Mouse (Mus musculus) T-helper 2 cell (primary cell): ENCODE data around the gene Paqr5.

ENCODE experiments used
- in situ Hi-C: fragments of 300-600 bp; cut with MboI, MseI; formaldehyde crosslinking; loops from one replicate; pipeline ENCODE4 v1.15.1; 2025; ENCODE audit warnings: high pct_unique_total_duplicates

Gene Paqr5

GRCm38 (mm10) chr9:62013316-62014097 lies 13.1 kb downstream of the Paqr5 start:
- in situ Hi-C loops = no loop called here

GRCm38 (mm10) chr9:62008360-62008759 lies 18.3 kb downstream of the Paqr5 start:
- in situ Hi-C loops = no loop called here

- in situ Hi-C loops = no loop called here
Measured at GRCm38 (mm10) chr9:62007028-62007427, 19.6 kb downstream of the Paqr5 start.

GRCm38 (mm10) chr9:62003611-62004010 lies 23.0 kb downstream of the Paqr5 start:
- in situ Hi-C loops = no loop called here

- in situ Hi-C loops = no loop called here
Measured at GRCm38 (mm10) chr9:61999653-62000420, 26.8 kb downstream of the Paqr5 start.

GRCm38 (mm10) chr9:61997860-61998259 lies 28.8 kb downstream of the Paqr5 start:
- in situ Hi-C loops = no loop called here

- in situ Hi-C loops = no loop called here
Measured at GRCm38 (mm10) chr9:61991158-61991557, 35.5 kb downstream of the Paqr5 start.

GRCm38 (mm10) chr9:61990738-61991137 lies 35.9 kb downstream of the Paqr5 start:
- in situ Hi-C loops = no loop called here

- in situ Hi-C loops = no loop called here
Measured at GRCm38 (mm10) chr9:61986055-61986454, 40.6 kb downstream of the Paqr5 start.

GRCm38 (mm10) chr9:61985183-61985863 lies 41.3 kb downstream of the Paqr5 start:
- in situ Hi-C loops = no loop called here

GRCm38 (mm10) chr9:61982940-61983620 lies 43.6 kb downstream of the Paqr5 start:
- in situ Hi-C loops = no loop called here

- in situ Hi-C loops = no loop called here
Measured at GRCm38 (mm10) chr9:61981876-61982275, 44.8 kb downstream of the Paqr5 start.

GRCm38 (mm10) chr9:61979983-61980382 lies 46.7 kb downstream of the Paqr5 start:
- in situ Hi-C loops = loop anchor here (10.0 kb wide), 1 partner anchor 575 kb away; no protein-coding TSS in a partner anchor

GRCm38 (mm10) chr9:61977258-61977945 lies 49.3 kb downstream of the Paqr5 start:
- in situ Hi-C loops = loop anchor here (10.0 kb wide), 1 partner anchor 577 kb away; no protein-coding TSS in a partner anchor

- in situ Hi-C loops = loop anchor here (5.0 to 10.0 kb wide), 2 partner anchors 583 to 660 kb away; no protein-coding TSS in a partner anchor
Measured at GRCm38 (mm10) chr9:61972031-61972430, 54.6 kb downstream of the Paqr5 start.

- in situ Hi-C loops = loop anchor here (5.0 to 10.0 kb wide), 2 partner anchors 584 to 661 kb away; no protein-coding TSS in a partner anchor
Measured at GRCm38 (mm10) chr9:61971045-61971444, 55.6 kb downstream of the Paqr5 start.

- in situ Hi-C loops = no loop called here
Measured at GRCm38 (mm10) chr9:61967357-61967756, 59.3 kb downstream of the Paqr5 start.

GRCm38 (mm10) chr9:61965987-61966386 lies 60.7 kb downstream of the Paqr5 start:
- in situ Hi-C loops = no loop called here

- in situ Hi-C loops = no loop called here
Measured at GRCm38 (mm10) chr9:61965411-61965930, 61.2 kb downstream of the Paqr5 start.

- in situ Hi-C loops = no loop called here
Measured at GRCm38 (mm10) chr9:61963356-61963755, 63.3 kb downstream of the Paqr5 start.

- in situ Hi-C loops = no loop called here
Measured at GRCm38 (mm10) chr9:61961181-61961580, 65.5 kb downstream of the Paqr5 start.
